Mouse (Mus musculus) fat pad, adult 2 months (tissue): ENCODE measurements at regions not wholly inside any gene's neighbourhood (a gene's known extent, or its start where the extent isn't known, plus 50 kb on each side); places are given as distances from the start of the nearest gene placed in this dataset.

ENCODE experiments used
- DNase-seq: peaks from one replicate; pipeline ENCODE4 v3.0.0-alpha.2; 2011; ENCODE audit warnings: low read depth, low spot score; ENCODE audit errors: extremely low read depth

DNA sequence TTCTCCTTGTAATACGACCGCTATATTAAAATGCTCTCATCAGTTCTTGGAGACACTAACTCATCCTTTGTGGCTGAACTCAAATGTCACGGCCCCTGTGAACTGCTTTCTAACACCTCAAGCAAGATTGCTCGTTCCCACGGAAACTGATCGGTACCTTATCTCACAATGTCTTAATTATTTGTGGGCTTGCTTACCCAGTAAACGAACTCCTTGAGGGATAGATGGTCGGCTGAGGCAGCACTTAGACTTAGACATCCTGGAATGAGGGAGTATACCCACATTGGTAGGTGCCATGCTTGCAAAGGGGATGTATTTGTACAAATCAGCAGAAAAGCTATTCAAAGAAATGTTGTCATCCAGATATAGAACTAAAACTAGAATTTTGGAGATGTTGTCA, 92.9 kb upstream of the Rap1b start:
- no peak for DNase-seq

DNA sequence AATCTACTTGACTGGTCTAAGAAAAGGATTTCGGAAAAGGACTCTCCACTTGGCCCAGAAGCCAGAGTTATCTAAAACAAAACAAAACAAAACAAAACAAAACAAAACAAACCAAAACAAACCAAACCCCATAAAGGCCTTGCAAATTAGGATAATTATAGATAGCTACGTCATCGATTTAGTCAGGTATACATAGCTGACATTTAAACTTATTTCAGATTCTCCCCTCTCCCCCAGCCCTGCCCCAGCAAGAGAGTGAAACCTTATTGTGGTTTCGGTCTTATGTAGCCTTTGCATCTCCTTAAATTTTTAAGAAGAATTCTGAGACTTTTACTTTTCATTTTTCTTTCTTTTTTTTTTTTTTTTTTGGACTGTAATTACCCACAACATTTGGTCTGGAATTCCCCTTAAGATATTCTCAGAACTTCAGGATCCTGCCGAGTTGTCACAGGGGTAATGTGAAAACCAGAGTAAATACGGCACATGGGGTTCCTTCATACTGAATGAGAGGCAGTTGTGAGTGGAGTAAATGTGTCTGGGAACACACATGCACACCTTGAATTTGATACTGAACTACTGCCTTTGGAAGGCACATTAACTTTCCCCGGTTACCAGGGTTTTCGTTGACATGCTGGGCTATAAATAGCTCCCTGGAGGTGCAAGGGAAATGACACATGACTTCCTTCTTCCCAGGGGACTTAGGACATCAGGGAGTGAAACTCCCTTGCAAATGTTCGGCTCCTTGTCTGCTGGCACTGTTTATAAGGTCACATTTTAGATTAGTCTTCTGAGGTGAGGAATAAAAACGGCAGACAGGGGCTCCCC, 94.8 kb upstream of the Rap1b start:
- no peak for DNase-seq

DNA sequence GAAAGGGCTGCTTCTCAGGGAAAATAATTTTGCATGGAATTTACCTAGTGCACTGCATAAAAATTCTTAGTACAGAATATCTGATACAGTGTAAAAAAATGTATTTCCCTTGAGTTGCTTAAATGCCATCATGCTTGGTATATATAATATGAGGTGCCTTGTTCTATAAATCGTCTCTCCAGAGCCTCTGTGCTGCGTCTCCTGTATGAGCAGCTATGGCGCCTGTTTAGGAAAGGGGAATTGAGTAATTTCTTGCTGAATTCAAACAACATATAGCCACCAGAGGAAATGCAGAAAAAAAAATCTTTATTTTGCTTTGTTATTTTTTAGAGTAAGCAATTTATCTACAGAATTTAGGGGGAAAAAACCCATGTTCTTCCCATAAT, 95.4 kb upstream of the Rap1b start:
- DNase-seq = no peak

DNA sequence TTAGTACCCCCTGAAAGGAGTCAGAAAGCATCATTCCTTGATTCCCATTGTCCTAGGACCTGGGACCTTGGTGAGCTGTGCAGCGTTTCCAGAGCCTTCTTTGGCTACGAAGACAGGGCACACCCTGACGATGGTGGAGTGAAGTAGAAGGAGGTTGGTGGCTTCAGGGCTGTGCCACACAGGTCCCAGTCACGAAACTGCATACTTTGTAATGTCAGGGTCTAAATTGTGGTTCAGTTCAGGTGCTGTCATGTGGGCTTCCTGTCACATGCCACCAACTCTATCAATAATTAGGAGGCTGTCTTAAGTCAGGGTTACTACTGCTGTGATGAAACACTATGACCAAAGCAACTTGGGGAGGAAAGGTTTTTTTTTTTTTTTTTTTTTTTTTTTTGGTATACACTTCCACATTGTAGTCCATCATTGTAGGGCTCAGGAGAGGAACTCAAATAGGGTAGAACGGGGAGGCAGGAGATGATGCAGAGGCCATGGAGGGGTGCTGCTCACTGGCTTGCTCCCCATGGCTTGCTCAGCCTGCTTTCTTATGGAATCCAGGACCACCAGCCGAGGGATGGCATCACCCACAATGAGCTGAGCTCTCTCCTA, 98.0 kb upstream of the Rap1b start:
- no peak for DNase-seq

DNA sequence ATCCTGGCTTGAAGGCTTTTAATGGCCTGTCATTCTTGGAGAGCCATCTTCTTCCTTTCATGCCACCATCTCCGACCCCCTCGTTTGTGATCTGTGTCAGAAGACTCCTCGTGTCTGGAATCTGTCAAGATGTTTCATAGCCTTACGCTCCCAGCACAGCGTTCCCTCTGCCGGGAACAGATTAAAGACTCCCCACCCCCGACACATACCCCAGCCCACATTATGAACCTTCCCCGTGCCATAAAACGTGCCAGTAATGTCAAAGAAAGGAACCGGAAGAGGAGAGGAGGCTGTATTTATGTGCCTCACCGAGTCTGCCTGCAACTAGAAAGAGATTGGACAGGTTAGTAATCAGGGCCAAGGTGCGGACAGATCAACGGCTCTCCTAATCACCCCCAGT, 101.4 kb upstream of the Rap1b start:
- DNase-seq = no peak

- no peak for DNase-seq
Observed at GRCm38 (mm10) chr10:117947911-117948310, 102.1 kb upstream of the Rap1b start.

- no peak for DNase-seq
Observed at GRCm38 (mm10) chr10:117952116-117953025, 106.5 kb upstream of the Rap1b start.

DNA sequence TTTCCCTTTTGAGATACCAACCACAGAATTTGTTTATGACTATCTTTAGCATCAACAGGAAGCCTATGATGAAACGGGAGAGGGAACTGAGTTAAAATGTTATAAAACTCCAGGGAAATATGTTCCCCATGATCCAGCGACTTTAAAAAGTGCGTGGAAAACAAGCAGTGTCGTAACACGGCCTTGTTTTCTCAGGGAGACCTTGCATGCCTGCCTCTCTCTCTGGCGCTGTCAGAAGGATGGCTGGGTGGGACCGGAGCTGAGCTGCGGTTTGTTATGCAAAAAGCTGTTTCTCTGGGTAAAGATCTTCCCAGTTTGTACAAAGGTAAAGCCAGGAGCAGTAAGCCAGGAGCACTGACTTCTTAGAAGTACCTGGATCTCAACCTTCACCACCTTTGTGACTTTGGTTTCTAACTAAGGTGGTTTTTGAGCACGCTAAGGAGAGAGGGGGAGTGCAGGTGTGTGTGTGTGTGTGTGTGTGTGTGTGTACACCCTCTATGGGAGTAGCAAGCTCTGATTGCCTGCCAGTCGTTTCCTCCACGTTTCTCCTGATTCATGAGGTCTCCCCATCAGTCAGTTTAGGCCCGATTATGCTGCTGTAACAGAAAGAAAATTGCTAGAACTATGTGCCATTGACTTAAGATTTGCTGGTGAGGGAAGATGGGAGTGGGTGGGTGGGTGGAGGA, 107.3 kb upstream of the Rap1b start:
- no peak for DNase-seq

DNA sequence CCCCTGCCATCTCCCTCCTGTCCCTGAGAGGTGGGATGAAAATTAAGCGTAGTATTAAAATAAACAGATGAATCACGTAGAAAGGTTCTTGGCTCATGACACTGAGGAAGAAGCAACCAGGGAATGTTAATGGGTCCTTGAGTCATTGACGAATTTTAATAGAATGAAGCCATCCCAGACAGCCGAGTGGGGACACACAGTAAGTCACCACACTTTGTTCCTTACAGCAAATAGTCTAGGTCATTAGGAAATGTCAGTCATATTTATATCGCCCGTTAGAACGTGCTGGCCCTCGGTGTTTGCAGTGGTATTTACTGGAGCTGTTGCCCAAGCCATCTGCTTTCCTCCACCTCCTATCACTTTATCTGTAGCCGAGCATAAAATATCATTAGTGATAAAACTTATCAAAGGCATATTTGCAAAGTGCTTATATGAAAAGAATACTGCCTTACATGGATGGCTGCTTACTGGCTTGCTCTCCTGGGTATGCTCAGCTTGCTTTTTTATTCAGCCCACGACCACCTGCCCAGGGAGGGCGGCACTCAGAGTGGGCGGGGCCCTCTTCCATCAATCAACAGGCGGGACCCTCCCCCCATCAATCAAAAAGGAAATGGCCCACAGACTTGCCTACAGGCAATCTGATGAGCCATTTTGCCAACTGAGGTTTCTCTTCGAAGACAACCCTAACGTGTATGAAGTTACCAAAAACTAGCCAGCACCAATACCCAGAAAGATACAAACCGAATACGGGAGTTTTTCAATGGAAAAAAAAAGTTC, 110.5 kb upstream of the Rap1b start:
- no peak for DNase-seq

GRCm38 (mm10) chr10:117974706-117975105, 128.9 kb upstream of the Rap1b start:
- no peak for DNase-seq

GRCm38 (mm10) chr10:117975467-117975866, 129.6 kb upstream of the Rap1b start:
- no peak for DNase-seq

GRCm38 (mm10) chr10:117979091-117979490, 133.3 kb upstream of the Rap1b start:
- no peak for DNase-seq

GRCm38 (mm10) chr10:117982611-117983210, 136.9 kb upstream of the Rap1b start:
- DNase-seq = no peak

DNA sequence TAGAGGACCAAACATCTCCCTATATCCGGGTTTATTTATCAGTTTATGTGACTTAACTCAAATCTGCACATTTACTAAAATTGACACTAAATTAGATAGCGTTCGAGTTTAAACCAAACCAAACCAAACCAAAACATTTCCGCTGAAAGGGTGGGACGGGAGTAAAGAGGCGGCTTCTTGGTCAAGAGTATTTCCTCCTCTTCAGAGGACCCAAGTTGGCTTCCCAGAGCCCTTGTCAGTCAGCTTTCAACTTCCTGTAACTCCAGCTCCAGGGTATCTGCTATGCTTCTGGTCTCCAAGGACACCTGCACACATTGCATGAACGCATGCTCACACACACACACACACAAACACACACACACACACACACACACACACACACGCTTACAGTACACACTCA, 137.4 kb upstream of the Rap1b start:
- DNase-seq = no peak

DNA sequence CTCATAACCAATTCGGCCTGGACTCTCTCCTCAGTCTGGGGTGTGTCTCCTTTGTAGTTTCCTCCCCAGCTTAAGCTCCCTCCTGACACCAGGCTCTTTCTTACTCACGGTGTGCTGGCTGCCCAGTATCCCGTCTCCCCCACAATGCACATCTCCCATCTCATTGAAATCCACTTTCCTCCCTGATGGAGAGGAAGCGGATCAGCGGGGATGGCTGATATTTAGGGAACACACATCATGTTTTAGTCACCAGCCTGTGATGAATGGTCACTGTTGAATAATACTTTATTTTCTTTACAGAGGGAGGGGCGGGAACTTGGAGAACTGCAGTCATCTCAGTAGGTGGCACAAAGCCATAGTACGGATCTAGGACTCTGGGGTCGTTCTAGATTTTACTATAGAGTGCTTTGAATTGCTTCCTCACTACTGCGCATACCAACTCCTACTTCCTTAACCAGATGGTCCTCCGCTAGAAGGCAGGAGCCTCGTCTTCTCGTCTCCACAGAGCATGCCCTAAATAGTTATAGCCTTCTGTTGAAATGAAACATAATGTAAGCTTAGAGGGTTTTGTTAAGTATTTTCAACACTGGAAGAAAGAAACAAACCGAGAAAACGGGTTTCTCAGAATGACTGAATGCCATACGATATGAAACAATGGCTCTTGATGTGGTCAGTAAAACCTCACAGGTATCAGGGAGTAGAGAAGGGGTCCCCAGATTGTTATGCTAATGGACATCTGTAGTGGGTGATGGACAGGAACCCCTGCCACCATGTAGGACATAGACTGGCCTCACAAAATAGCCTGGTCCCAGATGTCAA, 139.2 kb upstream of the Rap1b start:
- no peak for DNase-seq

- no peak for DNase-seq
Observed at GRCm38 (mm10) chr10:117987620-117988019, 141.8 kb upstream of the Rap1b start.

DNA sequence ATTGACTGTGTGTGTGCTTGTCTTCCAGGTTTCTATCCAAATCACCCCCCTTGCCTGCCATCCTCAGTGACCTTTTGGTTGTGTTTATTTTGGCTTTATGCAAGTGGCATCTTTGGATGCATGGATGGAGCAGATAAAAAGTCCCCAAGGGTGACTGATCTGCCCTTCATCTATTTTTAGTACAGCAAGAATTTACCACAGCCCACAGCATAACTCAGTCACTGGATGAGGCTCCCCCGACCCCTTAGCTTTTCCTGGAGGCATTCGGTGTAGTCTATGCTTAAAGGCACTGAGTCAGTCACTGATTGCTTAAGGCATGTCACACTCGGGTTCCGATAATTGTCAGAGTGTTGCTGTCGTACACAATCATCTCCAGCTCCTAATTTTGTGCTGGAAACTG, 142.2 kb upstream of the Rap1b start:
- no peak for DNase-seq

DNA sequence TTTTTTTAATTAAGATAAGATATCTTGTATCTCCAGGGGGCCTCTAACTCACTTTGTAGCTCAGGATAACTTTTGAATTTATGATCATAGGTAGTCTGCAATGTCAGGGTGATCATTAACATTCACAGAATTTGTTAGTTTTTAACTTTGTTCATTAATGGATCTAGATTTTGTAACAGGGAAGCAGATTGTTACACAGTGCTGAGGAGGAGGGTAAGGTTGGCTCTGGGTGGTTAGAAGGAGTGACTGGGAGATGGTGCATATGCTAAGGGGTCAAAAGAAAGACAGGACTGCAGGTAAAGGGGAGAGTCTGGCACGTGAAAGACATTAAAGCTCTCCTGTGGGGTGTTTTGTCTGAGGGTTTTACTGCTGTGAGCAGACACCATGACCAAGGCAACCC, 145.3 kb upstream of the Rap1b start:
- no peak for DNase-seq

- no peak for DNase-seq
Observed at GRCm38 (mm10) chr10:117992317-117992716, 146.5 kb upstream of the Rap1b start.
